Mouse (Mus musculus) bone marrow, adult 2 months (tissue): Measurements from ENCODE around the gene Phf3.

Experiments used
- CTCF ChIP-seq: fragments of 200-500 bp; IDR thresholded peaks from 2 replicates; pipeline ENCODE4 v1.5.1; 2011; ENCODE audit warnings: low read length, control low read depth; ENCODE audit not compliant: control insufficient read depth, insufficient read depth
- POLR2A ChIP-seq: fragments of 200-500 bp; IDR thresholded peaks from 2 replicates; pipeline ENCODE4 v1.6.1; 2011; ENCODE audit warnings: low read depth, mild to moderate bottlenecking, control low read depth, low read length, borderline replicate concordance; ENCODE audit not compliant: control insufficient read depth

- TF ChIP-seq POLR2A (no peak), CTCF (no peak)
These were observed 79.1 kb downstream of the Phf3 start for GRCm38 (mm10) chr1:30794606-30795005.
